Mouse (Mus musculus) liver, embryonic 16.5 days (tissue): Measurements from ENCODE around the gene Nit2. TPM values are rescaled to one million over a fixed set of nuclear protein-coding genes. Genes with fewer than 3 reads are reported as not detected.

Experiments used
- ATAC-seq: fragments of 200-750 bp; cut with Nextera tagmentation; 2 replicates; pipeline ENCODE4 v1.8.0; 2017; ENCODE audit warnings: low read depth, mild to moderate bottlenecking, moderate number of reproducible peaks, moderate library complexity
- H3K27ac ChIP-seq: fragments of 300-500 bp; sonication (generic); 2 replicates; pipeline ENCODE4 v1.5.1; 2014; ENCODE audit warnings: mild to moderate bottlenecking, low read length
- H3K27me3 ChIP-seq: fragments of 300-500 bp; sonication (generic); 2 replicates; pipeline ENCODE4 v1.6.1; 2014; ENCODE audit warnings: low read depth, low read length, mixed read lengths; ENCODE audit not compliant: control insufficient read depth, insufficient read depth
- H3K36me3 ChIP-seq: fragments of 300-500 bp; sonication (generic); 2 replicates; pipeline ENCODE4 v1.6.1; 2014; ENCODE audit warnings: mild to moderate bottlenecking; ENCODE audit not compliant: control insufficient read depth, insufficient read depth
- H3K4me1 ChIP-seq: fragments of 300-500 bp; sonication (generic); 2 replicates; pipeline ENCODE4 v1.6.1; 2014; ENCODE audit warnings: low read depth, low read length, mixed read lengths; ENCODE audit not compliant: control insufficient read depth
- H3K4me2 ChIP-seq: fragments of 300-500 bp; sonication (generic); 2 replicates; pipeline ENCODE4 v1.6.1; 2014; ENCODE audit warnings: low read depth, low read length, mixed read lengths
- H3K4me3 ChIP-seq: fragments of 300-500 bp; sonication (generic); 2 replicates; pipeline ENCODE4 v1.5.1; 2014; ENCODE audit warnings: low read depth, mild to moderate bottlenecking, low read length
- H3K9ac ChIP-seq: fragments of 300-500 bp; sonication (generic); 2 replicates; pipeline ENCODE4 v1.6.1; 2014; ENCODE audit warnings: low read depth, low read length
- H3K9me3 ChIP-seq: fragments of 300-500 bp; sonication (generic); replicated peaks from 2 replicates; pipeline ENCODE4 v1.6.1; 2016; ENCODE audit warnings: low read length; ENCODE audit not compliant: control insufficient read depth
- WGBS: fragments of 180-500 bp; shearing (Covaris S2); extraction: QIAGEN DNeasy Blood & Tissue Kit; methylation state at CpG from one replicate; pipeline ENCODE4 v1.1.7; 2014; ENCODE audit not compliant: insufficient replicate concordance; 5-methylcytosine and 5-hydroxymethylcytosine counted together
- polyA plus RNA-seq: library from polyadenylated mRNA; unstranded; fragments of >200 nt; fragmentation: Nextera tagmentation; extraction: Ambion mirVana; gene quantifications from 2 replicates; pipeline ENCODE4 v1.2.1, GENCODE M21; 2015

Nit2 gene
- polyA plus RNA-seq, 1 experiment from 2014 or later, result 48.0 TPM

- no peak for ATAC-seq
- H3K27me3 ChIP-seq, result no peaks in the 10 kb centered on the region
- no peaks in the 10 kb centered on the region for H3K9me3 ChIP-seq
- no peak overlapping the region for H3K4me3 ChIP-seq
- no peak overlapping the region for H3K27ac ChIP-seq
- H3K4me1 ChIP-seq, result peaks cover 14% of the 10 kb centered on the region
- no peaks in the 10 kb centered on the region; the same call in 1 of the 2 replicates for H3K36me3 ChIP-seq
- 73% methylated on average over 4 of the region's 4 CpGs for WGBS
- H3K9ac ChIP-seq, result no peak overlapping the region
- H3K4me2 ChIP-seq, result no peak overlapping the region
Observed at GRCm38 (mm10) chr16:57168236-57168635, 1.1 kb upstream of the Nit2 start.

GRCm38 (mm10) chr16:57167514-57167912 is 372 bp upstream of the Nit2 start:
- Histone ChIP-seq H3K9ac (peak overlapping the region; percentile 21; the same call in 1 of the 2 replicates), H3K4me3 (peak overlapping the region; percentile 84), H3K27me3 (no peaks in the 10 kb centered on the region), H3K9me3 (no peaks in the 10 kb centered on the region), H3K27ac (peak overlapping the region; percentile 35; the same call in 1 of the 2 replicates), H3K4me1 (peaks cover 14% of the 10 kb centered on the region), H3K4me2 (peak overlapping the region; percentile 92), H3K36me3 (no peaks in the 10 kb centered on the region; the same call in 1 of the 2 replicates)
- 21% methylated on average over 5 of the region's 5 CpGs for WGBS
- no peak for ATAC-seq

GRCm38 (mm10) chr16:57166086-57166485 is 1.1 kb downstream of the Nit2 start:
- no peak for ATAC-seq
- Histone ChIP-seq H3K4me3 (peak overlapping the region; percentile 84; the same call in 1 of the 2 replicates), H3K9me3 (no peaks in the 10 kb centered on the region), H3K9ac (peak overlapping the region; percentile 80), H3K36me3 (no peaks in the 10 kb centered on the region; the same call in 1 of the 2 replicates), H3K27ac (no peak overlapping the region; the same call in 1 of the 2 replicates), H3K4me2 (peak overlapping the region; percentile 92), H3K27me3 (no peaks in the 10 kb centered on the region), H3K4me1 (peaks cover 14% of the 10 kb centered on the region)
- 63% methylated on average over 6 of the region's 6 CpGs for WGBS

GRCm38 (mm10) chr16:57165157-57165556 is 2.0 kb downstream of the Nit2 start:
- no peak for ATAC-seq
- WGBS, result 83% methylated on average over 5 of the region's 5 CpGs
- H3K27ac ChIP-seq, result no peak overlapping the region

GRCm38 (mm10) chr16:57163694-57164093 is 3.4 kb downstream of the Nit2 start:
- H3K27ac ChIP-seq, result no peak overlapping the region
- H3K9ac ChIP-seq, result no peak overlapping the region
- no peak for ATAC-seq
- no peaks in the 10 kb centered on the region for H3K27me3 ChIP-seq
- WGBS, result 64% methylated on average over 1 of the region's 1 CpGs
- H3K4me3 ChIP-seq, result no peak overlapping the region
- peaks cover 9% of the 10 kb centered on the region for H3K36me3 ChIP-seq
- H3K4me2 ChIP-seq, result no peak overlapping the region
- no peaks in the 10 kb centered on the region for H3K9me3 ChIP-seq
- H3K4me1 ChIP-seq, result peaks cover 14% of the 10 kb centered on the region

More at GRCm38 (mm10) chr16:57165157-57165556, 2.0 kb downstream of the Nit2 start:
- Histone ChIP-seq H3K36me3 (peaks cover 4% of the 10 kb centered on the region; the same call in 1 of the 2 replicates), H3K27me3 (no peaks in the 10 kb centered on the region), H3K9me3 (no peaks in the 10 kb centered on the region), H3K4me1 (peaks cover 14% of the 10 kb centered on the region), H3K4me2 (no peak overlapping the region), H3K4me3 (no peak overlapping the region), H3K9ac (no peak overlapping the region)

- Histone ChIP-seq H3K27me3 (no peaks in the 10 kb centered on the region), H3K4me2 (no peak overlapping the region), H3K9me3 (no peaks in the 10 kb centered on the region), H3K4me1 (peaks cover 14% of the 10 kb centered on the region), H3K27ac (no peak overlapping the region), H3K36me3 (peaks cover 11% of the 10 kb centered on the region), H3K4me3 (no peak overlapping the region), H3K9ac (no peak overlapping the region)
- 68% methylated on average over 5 of the region's 5 CpGs for WGBS
- ATAC-seq, result no peak
Observed at GRCm38 (mm10) chr16:57162841-57163240, 4.3 kb downstream of the Nit2 start.

GRCm38 (mm10) chr16:57159835-57160234 is 7.3 kb downstream of the Nit2 start:
- Histone ChIP-seq H3K36me3 (peaks cover 11% of the 10 kb centered on the region), H3K4me2 (no peak overlapping the region), H3K27me3 (no peaks in the 10 kb centered on the region), H3K4me3 (no peak overlapping the region), H3K4me1 (peaks cover 2% of the 10 kb centered on the region), H3K27ac (no peak overlapping the region), H3K9me3 (no peaks in the 10 kb centered on the region), H3K9ac (no peak overlapping the region)
- no peak for ATAC-seq
- 57% methylated on average over 7 of the region's 7 CpGs for WGBS

GRCm38 (mm10) chr16:57157728-57158127 is 9.4 kb downstream of the Nit2 start:
- ATAC-seq, result peak; percentile 20; the same call in 1 of the 2 replicates
- peaks cover 13% of the 10 kb centered on the region for H3K36me3 ChIP-seq

GRCm38 (mm10) chr16:57157076-57157475 is 10.1 kb downstream of the Nit2 start:
- no peak for ATAC-seq
- Histone ChIP-seq H3K27me3 (no peaks in the 10 kb centered on the region), H3K4me2 (no peak overlapping the region), H3K36me3 (peaks cover 17% of the 10 kb centered on the region), H3K9ac (no peak overlapping the region), H3K4me1 (peaks cover 2% of the 10 kb centered on the region), H3K27ac (no peak overlapping the region), H3K9me3 (no peaks in the 10 kb centered on the region), H3K4me3 (no peak overlapping the region)
- WGBS, result 85% methylated on average over 4 of the region's 4 CpGs

More at GRCm38 (mm10) chr16:57157728-57158127, 9.4 kb downstream of the Nit2 start:
- H3K9ac ChIP-seq, result no peak overlapping the region
- no peak overlapping the region; the same call in 1 of the 2 replicates for H3K27ac ChIP-seq
- no peaks in the 10 kb centered on the region for H3K9me3 ChIP-seq
- 63% methylated on average over 4 of the region's 4 CpGs for whole genome bisulfite sequencing
- H3K4me2 ChIP-seq, result no peak overlapping the region
- no peak overlapping the region for H3K4me3 ChIP-seq
- peaks cover 2% of the 10 kb centered on the region for H3K4me1 ChIP-seq
- no peaks in the 10 kb centered on the region for H3K27me3 ChIP-seq
